Mouse (Mus musculus): ENCODE measurements around the gene Gm4763. TPM values are rescaled to one million over a fixed set of nuclear protein-coding genes. Genes with fewer than 3 reads are reported as not detected.
"Not testable (repeated sequence)": the region's sequence is repeated elsewhere in the genome, so short reads cannot be mapped to it uniquely, and the experiment has no call there.

The Gm4763 gene
- not detected in 2 replicates for polyA plus RNA-seq (2012; rRNA removed)
- not detected in 2 replicates for polyA plus RNA-seq (2014; fragmentation: Nextera tagmentation; extraction: Ambion mirVana)

DNA sequence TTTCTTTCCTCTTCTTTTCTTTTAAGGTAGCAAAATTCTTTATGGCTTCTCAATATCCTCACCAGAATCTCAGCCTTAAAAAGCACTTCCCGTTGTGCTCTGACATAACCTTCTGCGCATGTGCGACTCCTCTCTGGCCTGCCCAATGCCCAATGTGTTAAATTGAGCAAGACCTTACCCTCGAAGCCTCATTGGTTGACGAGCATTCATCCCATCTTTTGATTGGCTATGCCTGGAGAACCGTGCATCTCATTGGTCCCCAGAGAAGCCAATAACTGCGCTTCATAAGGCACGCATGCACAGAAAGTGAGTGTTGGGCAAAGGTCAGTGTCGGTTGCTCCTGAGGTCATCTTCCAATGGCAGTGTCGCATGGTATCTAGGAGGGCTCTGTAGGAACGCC lies at the start of gene Gm4763:
Gm4763 (minus strand) TSS at position 101 of the 400 bp plus-strand sequence.
- not testable (repeated sequence) for ATAC-seq (ENCODE audit: low FRiP score, low read depth)
- WGBS: 88% methylated on average over 11 of the region's 11 CpGs

DNA sequence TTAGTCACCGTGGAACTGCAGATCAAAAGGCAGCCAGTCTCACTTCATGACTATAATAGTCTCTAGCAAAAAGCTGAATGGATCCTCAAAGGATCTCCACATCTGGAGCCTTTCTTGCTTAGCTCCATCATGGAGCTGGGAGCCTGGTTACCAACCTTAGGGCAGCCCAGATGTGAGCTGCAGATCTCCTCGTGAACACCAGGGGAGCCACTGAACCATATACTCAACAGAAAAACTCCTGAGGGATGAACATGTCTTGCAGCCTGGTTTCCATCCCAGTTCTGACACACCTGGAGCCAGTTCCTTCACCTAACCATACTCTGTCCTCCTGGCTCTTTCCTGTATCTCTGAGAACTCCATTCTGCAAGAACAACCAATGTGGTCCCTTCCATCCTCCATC lies 49.4 kb upstream of the Gm4763 start:
- no peak overlapping the region for H3K27ac ChIP-seq (replicated peaks; ENCODE audit: low read depth, low read length)
- H3K36me3 ChIP-seq (ENCODE audit: control insufficient read depth, insufficient read depth, low read length): no peaks in the 10 kb centered on the region
- no peaks in the 10 kb centered on the region for H3K27me3 ChIP-seq (ENCODE audit: control insufficient read depth, insufficient read depth, low read length)
- WGBS: 70% methylated on average over 2 of the region's 2 CpGs
- ATAC-seq (ENCODE audit: low FRiP score, low read depth): no peak
- DNase-seq (ENCODE audit: low spot score): no peak
- no peaks in the 10 kb centered on the region for H3K4me1 ChIP-seq (ENCODE audit: control insufficient read depth, insufficient read depth, low read length)
- no peaks in the 10 kb centered on the region for H3K9me3 ChIP-seq (ENCODE audit: control insufficient read depth, low read length)
- no peak for TF ChIP-seq POLR2A (IDR thresholded peaks at IDR 0.05; ENCODE audit: borderline replicate concordance, extremely low read depth, insufficient read depth, insufficient read length)
- no peak overlapping the region for H3K4me3 ChIP-seq (replicated peaks; ENCODE audit: low read length)
- no peak overlapping the region for H3K9ac ChIP-seq (ENCODE audit: low read depth, low read length, severe bottlenecking)
- H3K4me2 ChIP-seq (replicated peaks; ENCODE audit: low read depth, low read length, severe bottlenecking): no peak overlapping the region

More for the DNA sequence above, at the start of gene Gm4763:
- H3K9ac ChIP-seq (ENCODE audit: low read depth, low read length, severe bottlenecking); H3K36me3 ChIP-seq (ENCODE audit: control insufficient read depth, insufficient read depth, low read length); H3K27ac ChIP-seq (replicated peaks; ENCODE audit: low read depth, low read length); H3K4me3 ChIP-seq (replicated peaks; ENCODE audit: low read length); H3K4me1 ChIP-seq (ENCODE audit: control insufficient read depth, insufficient read depth, low read length); H3K9me3 ChIP-seq (ENCODE audit: control insufficient read depth, low read length); H3K27me3 ChIP-seq (ENCODE audit: control insufficient read depth, insufficient read depth, low read length); H3K4me2 ChIP-seq (replicated peaks; ENCODE audit: low read depth, low read length, severe bottlenecking); DNase-seq (ENCODE audit: low spot score): not testable (repeated sequence)

DNA sequence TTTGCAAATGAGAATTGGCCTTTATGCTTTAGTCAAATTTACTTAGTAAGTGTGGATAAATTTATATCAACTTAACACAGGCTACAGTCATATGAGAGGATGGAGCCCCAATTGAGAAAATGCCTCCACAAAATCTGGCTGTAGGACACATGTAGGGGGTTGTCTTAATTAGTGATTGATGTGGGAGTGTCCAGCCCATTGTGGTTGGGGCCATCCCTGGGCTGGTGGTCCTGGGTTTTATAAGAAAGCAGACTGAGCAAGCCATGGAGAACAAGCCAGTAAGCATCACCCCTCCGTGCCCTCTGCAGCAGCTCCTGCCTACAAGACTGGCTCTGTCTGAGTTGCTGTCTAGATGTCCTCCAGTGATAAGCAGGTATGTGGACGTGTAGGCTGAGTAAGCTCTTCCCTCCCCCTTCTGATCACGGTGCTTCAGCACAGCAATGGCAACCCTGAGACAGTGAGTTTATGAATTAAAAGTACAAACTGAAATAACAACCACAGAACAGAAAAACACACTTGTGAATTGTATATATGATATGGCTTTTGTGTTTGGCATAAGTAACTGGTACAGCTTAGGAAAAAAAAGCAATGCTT lies 47.3 kb upstream of the Gm4763 start:
- no peaks in the 10 kb centered on the region for H3K4me1 ChIP-seq (ENCODE audit: control insufficient read depth, insufficient read depth, low read length)
- no peaks in the 10 kb centered on the region for H3K27me3 ChIP-seq (ENCODE audit: control insufficient read depth, insufficient read depth, low read length)
- H3K4me3 ChIP-seq (replicated peaks; ENCODE audit: low read length): no peak overlapping the region
- 58% methylated on average over 3 of the region's 3 CpGs for WGBS
- no peaks in the 10 kb centered on the region for H3K9me3 ChIP-seq (ENCODE audit: control insufficient read depth, low read length)
- no peak for ATAC-seq (ENCODE audit: low FRiP score, low read depth)
- no peak for TF ChIP-seq POLR2A (IDR thresholded peaks at IDR 0.05; ENCODE audit: borderline replicate concordance, extremely low read depth, insufficient read depth, insufficient read length)
- no peaks in the 10 kb centered on the region for H3K36me3 ChIP-seq (ENCODE audit: control insufficient read depth, insufficient read depth, low read length)
- H3K27ac ChIP-seq (replicated peaks; ENCODE audit: low read depth, low read length): no peak overlapping the region
- H3K4me2 ChIP-seq (replicated peaks; ENCODE audit: low read depth, low read length, severe bottlenecking): no peak overlapping the region
- no peak for DNase-seq (ENCODE audit: low spot score)
- H3K9ac ChIP-seq (ENCODE audit: low read depth, low read length, severe bottlenecking): no peak overlapping the region

GRCm38 (mm10) chr7:24771361-24771760 lies 44.7 kb upstream of the Gm4763 start:
- ATAC-seq (ENCODE audit: low FRiP score, low read depth): no peak

GRCm38 (mm10) chr7:24762574-24762973 lies 35.9 kb upstream of the Gm4763 start:
- Histone ChIP-seq H3K9ac (ENCODE audit: low read depth, low read length, severe bottlenecking) (no peak overlapping the region), H3K9me3 (ENCODE audit: control insufficient read depth, low read length) (no peaks in the 10 kb centered on the region), H3K27me3 (ENCODE audit: control insufficient read depth, insufficient read depth, low read length) (no peaks in the 10 kb centered on the region), H3K4me1 (ENCODE audit: control insufficient read depth, insufficient read depth, low read length) (no peaks in the 10 kb centered on the region), H3K27ac (replicated peaks; ENCODE audit: low read depth, low read length) (no peak overlapping the region), H3K36me3 (ENCODE audit: control insufficient read depth, insufficient read depth, low read length) (no peaks in the 10 kb centered on the region), H3K4me2 (replicated peaks; ENCODE audit: low read depth, low read length, severe bottlenecking) (no peak overlapping the region), H3K4me3 (replicated peaks; ENCODE audit: low read length) (no peak overlapping the region)
- 80% methylated on average over 8 of the region's 8 CpGs for WGBS
- DNase-seq (ENCODE audit: low spot score) (no peak), ATAC-seq (ENCODE audit: low FRiP score, low read depth) (no peak)
- no peak for TF ChIP-seq POLR2A (IDR thresholded peaks at IDR 0.05; ENCODE audit: borderline replicate concordance, extremely low read depth, insufficient read depth, insufficient read length)

More at GRCm38 (mm10) chr7:24771361-24771760, 44.7 kb upstream of the Gm4763 start:
- H3K36me3 ChIP-seq (ENCODE audit: control insufficient read depth, insufficient read depth, low read length): no peaks in the 10 kb centered on the region
- no peak overlapping the region for H3K4me3 ChIP-seq (replicated peaks; ENCODE audit: low read length)
- no peak for TF ChIP-seq POLR2A (IDR thresholded peaks at IDR 0.05; ENCODE audit: borderline replicate concordance, extremely low read depth, insufficient read depth, insufficient read length)
- H3K9me3 ChIP-seq (ENCODE audit: control insufficient read depth, low read length): no peaks in the 10 kb centered on the region
- DNase-seq (ENCODE audit: low spot score): no peak
- H3K27ac ChIP-seq (replicated peaks; ENCODE audit: low read depth, low read length): no peak overlapping the region
- H3K9ac ChIP-seq (ENCODE audit: low read depth, low read length, severe bottlenecking): no peak overlapping the region
- no peaks in the 10 kb centered on the region for H3K27me3 ChIP-seq (ENCODE audit: control insufficient read depth, insufficient read depth, low read length)
- H3K4me1 ChIP-seq (ENCODE audit: control insufficient read depth, insufficient read depth, low read length): no peaks in the 10 kb centered on the region
- no peak overlapping the region for H3K4me2 ChIP-seq (replicated peaks; ENCODE audit: low read depth, low read length, severe bottlenecking)

DNA sequence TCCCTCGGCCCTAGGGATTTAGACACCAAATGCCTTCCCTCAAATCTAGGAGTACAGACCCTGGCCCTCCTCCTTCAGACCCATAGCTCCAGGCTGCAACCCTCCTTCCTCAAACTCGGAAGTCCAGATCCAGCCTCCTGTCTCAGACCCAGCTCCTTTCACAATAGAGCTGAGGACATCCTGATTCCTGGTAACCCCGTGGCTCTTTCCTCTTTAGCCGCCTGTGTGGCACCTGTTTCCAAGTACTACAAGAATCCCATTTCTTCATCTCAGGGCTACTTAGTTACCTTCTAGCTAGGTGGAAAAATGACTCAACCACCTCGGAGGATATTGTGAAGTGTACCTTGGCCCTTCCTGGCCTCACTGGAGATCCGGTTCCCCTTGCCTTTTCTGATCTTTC lies 34.5 kb upstream of the Gm4763 start:
- no peak overlapping the region for H3K4me3 ChIP-seq (replicated peaks; ENCODE audit: low read length)
- no peak for DNase-seq (ENCODE audit: low spot score)
- no peaks in the 10 kb centered on the region for H3K4me1 ChIP-seq (ENCODE audit: control insufficient read depth, insufficient read depth, low read length)
- H3K27ac ChIP-seq (replicated peaks; ENCODE audit: low read depth, low read length): no peak overlapping the region
- H3K9ac ChIP-seq (ENCODE audit: low read depth, low read length, severe bottlenecking): no peak overlapping the region
- no peak for TF ChIP-seq POLR2A (IDR thresholded peaks at IDR 0.05; ENCODE audit: borderline replicate concordance, extremely low read depth, insufficient read depth, insufficient read length)
- no peak for ATAC-seq (ENCODE audit: low FRiP score, low read depth)
- no peak overlapping the region for H3K4me2 ChIP-seq (replicated peaks; ENCODE audit: low read depth, low read length, severe bottlenecking)
- H3K27me3 ChIP-seq (ENCODE audit: control insufficient read depth, insufficient read depth, low read length): no peaks in the 10 kb centered on the region
- H3K36me3 ChIP-seq (ENCODE audit: control insufficient read depth, insufficient read depth, low read length): no peaks in the 10 kb centered on the region
- H3K9me3 ChIP-seq (ENCODE audit: control insufficient read depth, low read length): no peaks in the 10 kb centered on the region
- 80% methylated on average over 6 of the region's 6 CpGs for WGBS

All from limb, embryonic 14.5 days (tissue).